In the genomic region with DNA sequence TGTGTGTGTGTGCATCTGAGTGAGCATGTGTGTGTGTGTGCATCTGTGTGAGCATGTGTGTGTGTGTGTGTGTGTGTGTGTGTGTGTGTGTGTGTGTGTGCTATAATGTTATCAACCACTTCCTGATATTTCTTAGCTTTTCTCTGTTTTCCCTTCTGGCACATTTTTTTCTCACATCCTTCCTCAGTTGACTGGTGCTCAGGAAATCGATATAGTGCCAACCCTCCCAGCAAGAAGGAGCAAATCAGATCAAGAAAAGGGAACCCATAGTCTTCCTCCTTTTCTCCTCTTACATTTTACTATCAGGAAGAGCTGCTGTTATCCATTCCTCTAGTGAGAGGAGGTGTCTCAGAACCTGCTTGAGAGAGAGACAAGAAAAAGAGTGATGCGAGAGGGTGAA, we compare ENCODE assay signal across 18 mouse cellular contexts.
"Had no signal": no experiment of that assay in that cellular context is flagged by ENCODE, and none has a peak within 500 bp of the region (broad histone marks: within the 10 kb centered on the region; RNA-seq: fewer than 3 reads in every experiment).

No protein-coding gene starts in this region.

- H3K9me3 ChIP-seq: lung, embryonic 15.5 days; megakaryocyte, embryonic 14.5 days; midbrain, embryonic 12.5 days; neural tube, embryonic 12.5 days had no signal

- H3K27ac ChIP-seq: lung, embryonic 15.5 days; macrophage; midbrain, embryonic 12.5 days; neural tube, embryonic 12.5 days had no signal

- ATAC-seq: liver, postnatal 0 days; lung, postnatal 0 days; midbrain, embryonic 16.5 days had no signal

- DNase-seq: liver, postnatal 0 days; lung, adult 2 months; lung, postnatal 14 days; lung, postnatal 36 days; midbrain, embryonic 14.5 days; right cerebral cortex, postnatal 14 days; right cerebral cortex, postnatal 4 days; spleen, adult 18-20 months; thymus, adult 18-20 months; thymus, postnatal 25 days; thymus, postnatal 4 days had no signal

- H3K27me3 ChIP-seq: lung, embryonic 15.5 days; megakaryocyte, embryonic 14.5 days; midbrain, embryonic 12.5 days; neural tube, embryonic 12.5 days had no signal

- H3K4me3 ChIP-seq: lung, embryonic 15.5 days; midbrain, embryonic 12.5 days; neural tube, embryonic 12.5 days had no signal

- H3K9ac ChIP-seq: liver, postnatal 0 days; lung, embryonic 15.5 days; midbrain, embryonic 12.5 days; neural tube, embryonic 12.5 days had no signal

- H3K36me3 ChIP-seq: lung, embryonic 15.5 days; midbrain, embryonic 12.5 days; neural tube, embryonic 12.5 days had no signal

- H3K4me2 ChIP-seq: lung, embryonic 15.5 days; midbrain, embryonic 12.5 days; neural tube, embryonic 12.5 days had no signal

- H3K4me1 ChIP-seq: lung, embryonic 15.5 days; midbrain, embryonic 12.5 days; neural tube, embryonic 12.5 days had no signal
